Mouse (Mus musculus): ENCODE measurements around the gene Piezo1. TPM values are rescaled to one million over a fixed set of nuclear protein-coding genes. Genes with fewer than 3 reads are reported as not detected.

Gene Piezo1
- polyA plus RNA-seq, 1 experiment from 2014 or later, result 7.0 TPM

GRCm38 (mm10) chr8:122556030-122557009 lies 5.2 kb upstream of the Piezo1 start:
- Histone ChIP-seq H3K4me3 (ENCODE audit: low read depth, low read length) (no peak overlapping the region), H3K36me3 (ENCODE audit: control insufficient read depth, insufficient read depth, low read length) (no peaks in the 10 kb centered on the region), H3K27me3 (ENCODE audit: control insufficient read depth, insufficient read depth, low read length) (no peaks in the 10 kb centered on the region), H3K4me1 (replicated peaks; ENCODE audit: control insufficient read depth, insufficient read depth) (peaks cover 3% of the 10 kb centered on the region; the same call in 1 of the 2 replicates), H3K9me3 (ENCODE audit: control insufficient read depth, low read length) (no peaks in the 10 kb centered on the region), H3K9ac (ENCODE audit: low read length) (peak overlapping the region; percentile 43; the same call in 1 of the 2 replicates), H3K27ac (replicated peaks) (peak overlapping the region; percentile 65), H3K4me2 (replicated peaks; ENCODE audit: low read depth) (no peak overlapping the region)
- DNase-seq (ENCODE audit: low spot score), result peak; percentile 31
- TF ChIP-seq CTCF (IDR thresholded peaks at IDR 0.05; ENCODE audit: low read depth) (0 out of 2 replicates have a peak, but pooled peaks have one; percentile 18), EP300 (optimal IDR thresholded peaks at IDR 0.05) (no peak)
- 0 out of 2 replicates have a peak, but pooled peaks have one; percentile 38 for ATAC-seq (ENCODE audit: low FRiP score, low TSS enrichment)
- 56% methylated on average over 12 of the region's 12 CpGs for WGBS

GRCm38 (mm10) chr8:122554786-122555185 lies 3.7 kb upstream of the Piezo1 start:
- ATAC-seq (ENCODE audit: low FRiP score, low TSS enrichment) (no peak), DNase-seq (ENCODE audit: low spot score) (no peak)
- Histone ChIP-seq H3K27ac (replicated peaks) (no peak overlapping the region), H3K4me1 (replicated peaks; ENCODE audit: control insufficient read depth, insufficient read depth) (peaks cover 3% of the 10 kb centered on the region; the same call in 1 of the 2 replicates), H3K36me3 (ENCODE audit: control insufficient read depth, insufficient read depth, low read length) (no peaks in the 10 kb centered on the region), H3K9ac (ENCODE audit: low read length) (no peak overlapping the region), H3K4me3 (ENCODE audit: low read depth, low read length) (no peak overlapping the region), H3K4me2 (replicated peaks; ENCODE audit: low read depth) (no peak overlapping the region), H3K27me3 (ENCODE audit: control insufficient read depth, insufficient read depth, low read length) (no peaks in the 10 kb centered on the region), H3K9me3 (ENCODE audit: control insufficient read depth, low read length) (no peaks in the 10 kb centered on the region)
- no peak for TF ChIP-seq EP300 (optimal IDR thresholded peaks at IDR 0.05)
- no peak for TF ChIP-seq CTCF (IDR thresholded peaks at IDR 0.05; ENCODE audit: low read depth)
- WGBS, result 59% methylated on average over 6 of the region's 6 CpGs

GRCm38 (mm10) chr8:122550995-122551264 lies 199 bp downstream of the Piezo1 start:
- no peak for DNase-seq (ENCODE audit: low spot score)
- TF ChIP-seq CTCF (IDR thresholded peaks at IDR 0.05; ENCODE audit: low read depth) (no peak), EP300 (optimal IDR thresholded peaks at IDR 0.05) (no peak)
- Histone ChIP-seq H3K27ac (replicated peaks) (peak overlapping the region; percentile 93), H3K27me3 (ENCODE audit: control insufficient read depth, insufficient read depth, low read length) (no peaks in the 10 kb centered on the region), H3K9ac (ENCODE audit: low read length) (peak overlapping the region; percentile 89), H3K4me1 (replicated peaks; ENCODE audit: control insufficient read depth, insufficient read depth) (peaks cover 5% of the 10 kb centered on the region; the same call in 1 of the 2 replicates), H3K9me3 (ENCODE audit: control insufficient read depth, low read length) (no peaks in the 10 kb centered on the region), H3K36me3 (ENCODE audit: control insufficient read depth, insufficient read depth, low read length) (no peaks in the 10 kb centered on the region), H3K4me3 (ENCODE audit: low read depth, low read length) (peak overlapping the region; percentile 72), H3K4me2 (replicated peaks; ENCODE audit: low read depth) (peak overlapping the region; percentile 95)
- 0 out of 2 replicates have a peak, but pooled peaks have one; percentile 42 for ATAC-seq (ENCODE audit: low FRiP score, low TSS enrichment)
- WGBS, result under 1% methylated on average over 26 of the region's 43 CpGs

- H3K4me3 ChIP-seq (ENCODE audit: low read depth, low read length), result peak overlapping the region; percentile 72
- H3K27ac ChIP-seq (replicated peaks), result peak overlapping the region; percentile 93
- DNase-seq (ENCODE audit: low spot score), result peak; percentile 73
- H3K4me1 ChIP-seq (replicated peaks; ENCODE audit: control insufficient read depth, insufficient read depth), result peaks cover 6% of the 10 kb centered on the region; the same call in 1 of the 2 replicates
- H3K36me3 ChIP-seq (ENCODE audit: control insufficient read depth, insufficient read depth, low read length), result no peaks in the 10 kb centered on the region
- no peaks in the 10 kb centered on the region for H3K9me3 ChIP-seq (ENCODE audit: control insufficient read depth, low read length)
- ATAC-seq (ENCODE audit: low FRiP score, low TSS enrichment), result peak; percentile 48
- TF ChIP-seq CTCF (IDR thresholded peaks at IDR 0.05; ENCODE audit: low read depth) (no peak), EP300 (optimal IDR thresholded peaks at IDR 0.05) (no peak)
- H3K4me2 ChIP-seq (replicated peaks; ENCODE audit: low read depth), result peak overlapping the region; percentile 95
- peak overlapping the region; percentile 89 for H3K9ac ChIP-seq (ENCODE audit: low read length)
- WGBS, result 2% methylated on average over 52 of the region's 52 CpGs
- H3K27me3 ChIP-seq (ENCODE audit: control insufficient read depth, insufficient read depth, low read length), result no peaks in the 10 kb centered on the region
These were observed 715 bp downstream of the Piezo1 start for GRCm38 (mm10) chr8:122550234-122550994.

DNA sequence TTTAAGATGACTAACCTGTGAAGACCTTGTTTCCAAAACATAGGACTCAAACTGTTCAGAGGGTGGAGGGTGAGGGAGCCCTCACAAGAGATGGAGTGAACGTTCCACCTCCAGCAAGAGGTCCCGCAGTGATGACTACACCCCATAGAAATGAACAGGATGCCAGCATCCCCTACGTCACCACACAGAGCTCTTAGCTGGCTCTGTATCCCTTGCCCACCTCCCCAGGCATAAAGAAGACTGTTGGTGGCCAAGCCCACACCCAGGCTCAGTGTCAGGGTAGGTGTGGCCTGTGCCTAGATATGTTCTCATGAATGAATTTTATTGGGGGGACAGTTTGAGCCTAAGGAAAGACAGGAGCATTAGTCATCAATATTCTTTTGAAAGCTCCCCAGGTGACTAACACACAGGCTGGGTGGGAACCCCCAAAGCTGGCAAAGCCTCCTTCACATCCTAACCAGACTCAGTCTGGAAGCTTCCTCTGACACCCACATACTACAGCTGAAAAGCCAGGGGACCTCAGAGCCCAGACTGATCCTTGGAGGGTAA lies 2.2 kb downstream of the Piezo1 start:
- no peaks in the 10 kb centered on the region for H3K27me3 ChIP-seq (ENCODE audit: control insufficient read depth, insufficient read depth, low read length)
- H3K4me2 ChIP-seq (replicated peaks; ENCODE audit: low read depth), result peak overlapping the region; percentile 95; the same call in 1 of the 2 replicates
- H3K36me3 ChIP-seq (ENCODE audit: control insufficient read depth, insufficient read depth, low read length), result no peaks in the 10 kb centered on the region
- H3K4me3 ChIP-seq (ENCODE audit: low read depth, low read length), result 0 out of 2 replicates have a peak overlapping the region, but pooled peaks have one; percentile 72
- 45% methylated on average over 3 of the region's 3 CpGs for WGBS
- H3K9ac ChIP-seq (ENCODE audit: low read length), result no peak overlapping the region
- TF ChIP-seq EP300 (optimal IDR thresholded peaks at IDR 0.05) (no peak), CTCF (IDR thresholded peaks at IDR 0.05; ENCODE audit: low read depth) (no peak)
- DNase-seq (ENCODE audit: low spot score) (no peak), ATAC-seq (ENCODE audit: low FRiP score, low TSS enrichment) (no peak)
- H3K27ac ChIP-seq (replicated peaks), result peak overlapping the region; percentile 75
- no peaks in the 10 kb centered on the region for H3K9me3 ChIP-seq (ENCODE audit: control insufficient read depth, low read length)
- peaks cover 6% of the 10 kb centered on the region; the same call in 1 of the 2 replicates for H3K4me1 ChIP-seq (replicated peaks; ENCODE audit: control insufficient read depth, insufficient read depth)
